Mouse (Mus musculus): ENCODE data around the gene Guca1a.
"Not testable (repeated sequence)": the region's sequence is repeated elsewhere in the genome, so short reads cannot be mapped to it uniquely, and the experiment has no call there.

Guca1a gene

GRCm38 (mm10) chr17:47409897-47410861 lies 9.8 kb upstream of the Guca1a start:
- DNase-seq (ENCODE audit: low spot score): not testable (repeated sequence)

- DNase-seq (ENCODE audit: low spot score): peak; percentile 86
Observed at GRCm38 (mm10) chr17:47408558-47408898, 8.1 kb upstream of the Guca1a start.

GRCm38 (mm10) chr17:47407717-47408557 lies 7.6 kb upstream of the Guca1a start:
- DNase-seq (ENCODE audit: low spot score): no peak

GRCm38 (mm10) chr17:47399091-47399490 lies 1.3 kb downstream of the Guca1a start:
- no peak for DNase-seq (ENCODE audit: low spot score)

- peak; percentile 78 for DNase-seq (ENCODE audit: low spot score)
Observed at GRCm38 (mm10) chr17:47395376-47395913, 4.9 kb downstream of the Guca1a start.

GRCm38 (mm10) chr17:47394223-47394869 lies 6.0 kb downstream of the Guca1a start:
- no peak for DNase-seq (ENCODE audit: low spot score)

- DNase-seq (ENCODE audit: low spot score): peak; percentile 81
Observed at GRCm38 (mm10) chr17:47386649-47387048, 13.7 kb downstream of the Guca1a start.

- DNase-seq (ENCODE audit: low spot score): peak; percentile 58
Observed at GRCm38 (mm10) chr17:47385145-47385544, 15.2 kb downstream of the Guca1a start, which contains the start of gene Guca1b. Gene Guca1b (plus strand): TSS chr17:47385393.

GRCm38 (mm10) chr17:47384064-47384463 lies 16.3 kb downstream of the Guca1a start:
- no peak for DNase-seq (ENCODE audit: low spot score)

GRCm38 (mm10) chr17:47383266-47383665 lies 17.1 kb downstream of the Guca1a start:
- DNase-seq (ENCODE audit: low spot score): no peak

GRCm38 (mm10) chr17:47381917-47382316 lies 18.5 kb downstream of the Guca1a start:
- no peak for DNase-seq (ENCODE audit: low spot score)

- no peak for DNase-seq (ENCODE audit: low spot score)
Observed at GRCm38 (mm10) chr17:47378133-47378532, 22.3 kb downstream of the Guca1a start.

GRCm38 (mm10) chr17:47376779-47377280 lies 23.6 kb downstream of the Guca1a start:
- no peak for DNase-seq (ENCODE audit: low spot score)

GRCm38 (mm10) chr17:47373991-47374390 lies 26.4 kb downstream of the Guca1a start:
- no peak for DNase-seq (ENCODE audit: low spot score)

GRCm38 (mm10) chr17:47371451-47371850 lies 28.9 kb downstream of the Guca1a start:
- peak; percentile 76 for DNase-seq (ENCODE audit: low spot score)

GRCm38 (mm10) chr17:47369087-47369443 lies 31.3 kb downstream of the Guca1a start:
- no peak for DNase-seq (ENCODE audit: low spot score)

GRCm38 (mm10) chr17:47368401-47369086 lies 31.8 kb downstream of the Guca1a start, which contains the start of gene Mrps10:
Gene Mrps10 (plus strand): TSS chr17:47368887.
- DNase-seq (ENCODE audit: low spot score): peak; percentile 88

GRCm38 (mm10) chr17:47361343-47361742 lies 39.0 kb downstream of the Guca1a start:
- DNase-seq (ENCODE audit: low spot score): no peak

GRCm38 (mm10) chr17:47359964-47360363 lies 40.4 kb downstream of the Guca1a start:
- DNase-seq (ENCODE audit: low spot score): peak; percentile 81

- no peak for DNase-seq (ENCODE audit: low spot score)
Observed at GRCm38 (mm10) chr17:47349721-47350319, 50.6 kb downstream of the Guca1a start.
